Comparison of ENCODE assay signal across 9 mouse cellular contexts in genomic region chr1:167384156-167384555, GRCm38 (mm10). TPM values are rescaled to one million over a fixed set of nuclear protein-coding genes. Genes with fewer than 3 reads are reported as not detected.
DNase-seq lines count a peak whose midpoint lies in the region; ATAC-seq and TF ChIP-seq lines count a peak whose summit lies in the region.
"Had no signal": no experiment of that assay in that cellular context is flagged by ENCODE, and none has a peak within 500 bp of the region (broad histone marks: within the 10 kb centered on the region; RNA-seq: fewer than 3 reads in every experiment).

No protein-coding gene starts in this region.

- H3K9me3 ChIP-seq in kidney, embryonic 16.5 days (ENCODE audit: low read length): no peaks in the 10 kb centered on the region
- H3K9me3 ChIP-seq in liver, embryonic 11.5 days (ENCODE audit: control insufficient read depth, low read length): no peaks in the 10 kb centered on the region
- H3K9me3 ChIP-seq in stomach, embryonic 15.5 days: no peaks in the 10 kb centered on the region

- no peak overlapping the region for H3K9ac ChIP-seq in kidney, embryonic 16.5 days (replicated peaks; ENCODE audit: low read length)
- H3K9ac ChIP-seq in liver, embryonic 11.5 days (ENCODE audit: low read depth, low read length): peak overlapping the region; percentile 55
- no peak overlapping the region for H3K9ac ChIP-seq in stomach, embryonic 15.5 days

- H3K4me1 ChIP-seq in kidney, embryonic 16.5 days (ENCODE audit: insufficient read depth, low read length): no peaks in the 10 kb centered on the region
- H3K4me1 ChIP-seq in liver, embryonic 11.5 days (replicated peaks; ENCODE audit: control insufficient read depth, insufficient read depth, low read length): peaks cover 50% of the 10 kb centered on the region
- H3K4me1 ChIP-seq in stomach, embryonic 15.5 days: peaks cover 14% of the 10 kb centered on the region; the same call in 1 of the 2 replicates

- H3K36me3 ChIP-seq in kidney, embryonic 16.5 days (ENCODE audit: insufficient read depth, low read length): no peaks in the 10 kb centered on the region
- H3K36me3 ChIP-seq in liver, embryonic 11.5 days (ENCODE audit: control insufficient read depth, insufficient read depth, low read length): no peaks in the 10 kb centered on the region
- no peaks in the 10 kb centered on the region for H3K36me3 ChIP-seq in stomach, embryonic 15.5 days

- H3K27ac ChIP-seq in kidney, embryonic 16.5 days (ENCODE audit: low read length): no peak overlapping the region
- H3K27ac ChIP-seq in liver, embryonic 11.5 days (ENCODE audit: low read depth, low read length): peak overlapping the region; percentile 94
- peak overlapping the region; percentile 64 for H3K27ac ChIP-seq in stomach, embryonic 15.5 days
- H3K27ac ChIP-seq in left cerebral cortex, adult 2 months: no peak overlapping the region

- no peak overlapping the region for H3K4me3 ChIP-seq in kidney, embryonic 16.5 days (ENCODE audit: low read length)
- peak overlapping the region; percentile 6; the same call in 1 of the 2 replicates for H3K4me3 ChIP-seq in liver, embryonic 11.5 days (ENCODE audit: low read depth, low read length)
- H3K4me3 ChIP-seq in stomach, embryonic 15.5 days (replicated peaks): no peak overlapping the region
- no peak overlapping the region for H3K4me3 ChIP-seq in left cerebral cortex, adult 2 months

- TF ChIP-seq CTCF in left cerebral cortex, adult 2 months (IDR thresholded peaks at IDR 0.05): no peak

- 60% methylated on average over 3 of the region's 3 CpGs for WGBS in kidney, embryonic 16.5 days
- WGBS in liver, embryonic 11.5 days: 44% methylated on average over 3 of the region's 3 CpGs
- WGBS in stomach, embryonic 15.5 days: 49% methylated on average over 3 of the region's 3 CpGs

- ATAC-seq in kidney, embryonic 16.5 days (ENCODE audit: low FRiP score, low TSS enrichment): no peak
- peak; percentile 84 for ATAC-seq in common myeloid progenitor, adult 5-6 weeks (replicated peaks; ENCODE audit: low read depth, poor library complexity, severe bottlenecking)
- peak; percentile 99 for ATAC-seq in liver, embryonic 11.5 days (replicated peaks; ENCODE audit: low FRiP score)
- ATAC-seq in stomach, embryonic 15.5 days (ENCODE audit: insufficient read depth, low FRiP score, low read depth): peak; percentile 96

- no peaks in the 10 kb centered on the region for H3K27me3 ChIP-seq in kidney, embryonic 16.5 days (ENCODE audit: insufficient read depth, low read length)
- no peaks in the 10 kb centered on the region for H3K27me3 ChIP-seq in liver, embryonic 11.5 days (replicated peaks; ENCODE audit: control insufficient read depth, insufficient read depth, low read length)
- no peaks in the 10 kb centered on the region for H3K27me3 ChIP-seq in stomach, embryonic 15.5 days (replicated peaks)

- no peak overlapping the region for H3K4me2 ChIP-seq in kidney, embryonic 16.5 days (replicated peaks; ENCODE audit: low read depth, low read length)
- H3K4me2 ChIP-seq in liver, embryonic 11.5 days: peak overlapping the region; percentile 59
- no peak overlapping the region for H3K4me2 ChIP-seq in stomach, embryonic 15.5 days

- peak; percentile 6 for DNase-seq in kidney, adult 9 months
- DNase-seq in liver, embryonic 11.5 days (ENCODE audit: low spot score): peak; percentile 54
- no peak for DNase-seq in cerebellum, postnatal 25 days
- no peak for DNase-seq in left cerebral cortex, adult 2 months (ENCODE audit: extremely low spot score in 1 of 2, low spot score in 2 of 2)
- DNase-seq: heart, postnatal 14 days; thymus, postnatal 14 days had no signal

- intact Hi-C loops in left cerebral cortex, adult 2 months (cut with DNase I): no loop called here

RNA-seq across cellular contexts. Expression of gene Mgst3, which starts 9.5 kb away (rescaled TPM):
- polyA plus RNA-seq in kidney, embryonic 16.5 days (2015; fragmentation: Nextera tagmentation; extraction: Ambion mirVana): 58.0 and 58.2 TPM in 2 replicates
- 10.4 and 10.7 TPM in 2 replicates for total RNA-seq in common myeloid progenitor, adult 5-6 weeks (2017)
- 242 and 253 TPM in 2 replicates for polyA plus RNA-seq in liver, embryonic 11.5 days (2014; fragmentation: Nextera tagmentation; extraction: Ambion mirVana)
- 184 and 224 TPM in 2 replicates for polyA plus RNA-seq in stomach, embryonic 15.5 days (2015; fragmentation: Nextera tagmentation; extraction: Ambion mirVana)
- 10 to 100 TPM; 93.9 to 94.5 TPM for total RNA-seq in left cerebral cortex, adult 2 months (2021)

RNA-seq across cellular contexts. Expression of gene Aldh9a1, which starts 34.4 kb away (rescaled TPM):
- 62.6 and 63.4 TPM in 2 replicates for polyA plus RNA-seq in kidney, embryonic 16.5 days (2015; fragmentation: Nextera tagmentation; extraction: Ambion mirVana)
- 41.5 and 48.7 TPM in 2 replicates for total RNA-seq in common myeloid progenitor, adult 5-6 weeks (2017)
- 112 and 129 TPM in 2 replicates for polyA plus RNA-seq in liver, embryonic 11.5 days (2014; fragmentation: Nextera tagmentation; extraction: Ambion mirVana)
- 77.1 and 92.8 TPM in 2 replicates for polyA plus RNA-seq in stomach, embryonic 15.5 days (2015; fragmentation: Nextera tagmentation; extraction: Ambion mirVana)
- 10 to 100 TPM; 17.4 to 20.4 TPM for total RNA-seq in left cerebral cortex, adult 2 months (2021)

Comparison
In these comparisons a context has a peak if more than half of its experiments do, and no peak if none do; other contexts are left out.
1. DNase-seq: peak in kidney, adult 9 months (single experiment) and liver, embryonic 11.5 days (single experiment); none in cerebellum, postnatal 25 days (0 of 2) and left cerebral cortex, adult 2 months (0 of 2).
2. H3K27ac ChIP-seq: peak in liver, embryonic 11.5 days (single experiment) and stomach, embryonic 15.5 days (single experiment); none in kidney, embryonic 16.5 days (single experiment) and left cerebral cortex, adult 2 months (single experiment).